Mouse (Mus musculus): ENCODE results near the gene Adtrp. TPM values are rescaled to one million over a fixed set of nuclear protein-coding genes. Genes with fewer than 3 reads are reported as not detected.

Adtrp gene
- total RNA-seq (2022), result 10 to 100 TPM in 2 of 4 experiments, 1 to 10 TPM in 1, under 1 TPM in 1; 0.68 to 28.4 (median 15.2) TPM

- peak; percentile 13 for DNase-seq
Measured at GRCm38 (mm10) chr13:41847516-41848126, at the start of gene Adtrp. Adtrp (minus strand) TSS chr13:41847684.

- no peak for DNase-seq
Measured at GRCm38 (mm10) chr13:41892016-41892415, 44.5 kb upstream of the Adtrp start.

GRCm38 (mm10) chr13:41890618-41891017 lies 43.1 kb upstream of the Adtrp start:
- no peak for DNase-seq

GRCm38 (mm10) chr13:41890111-41890600 lies 42.7 kb upstream of the Adtrp start:
- no peak for DNase-seq

DNA sequence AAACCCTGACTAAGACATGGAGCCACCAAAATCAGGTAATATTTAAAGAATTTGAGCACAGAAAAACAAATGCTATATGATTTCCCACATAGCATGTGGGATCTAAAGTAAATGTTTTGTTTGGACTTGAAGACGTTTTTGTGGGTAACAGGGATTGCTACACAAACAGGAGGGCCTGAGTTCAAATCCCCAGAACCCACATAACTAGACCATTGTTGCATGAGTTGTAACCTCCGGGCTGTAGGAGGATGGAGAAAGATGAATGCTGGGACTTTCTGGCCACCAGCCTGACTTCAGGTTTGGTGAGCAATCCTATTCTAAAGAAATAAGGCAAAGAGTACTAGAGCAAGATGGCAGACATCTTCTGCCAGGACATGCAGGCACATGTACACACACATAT lies 41.2 kb upstream of the Adtrp start:
- DNase-seq, result no peak

GRCm38 (mm10) chr13:41886120-41886519 lies 38.6 kb upstream of the Adtrp start:
- DNase-seq, result no peak

- DNase-seq, result no peak
Measured at GRCm38 (mm10) chr13:41883665-41884291, 36.3 kb upstream of the Adtrp start.

DNA sequence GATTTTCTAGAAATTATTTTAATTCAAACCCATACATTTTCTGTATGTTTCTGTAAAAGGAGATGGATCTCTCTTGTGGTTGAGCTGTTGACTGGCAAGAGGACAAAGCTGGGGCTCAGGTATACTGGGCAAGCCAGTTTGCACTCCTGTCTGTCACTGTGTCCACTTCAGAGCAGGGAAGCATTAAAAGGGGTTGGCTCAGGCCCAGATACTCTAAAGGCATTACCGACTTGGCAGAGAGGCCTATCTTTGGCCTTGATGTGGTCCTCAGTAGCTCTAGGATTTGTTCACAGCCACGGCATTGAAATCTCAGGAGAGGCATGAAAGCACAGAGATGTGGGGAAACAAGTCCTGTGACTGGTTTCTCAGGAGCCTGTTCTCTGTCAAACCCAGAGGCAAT lies 33.7 kb upstream of the Adtrp start:
- DNase-seq, result peak; percentile 69

DNA sequence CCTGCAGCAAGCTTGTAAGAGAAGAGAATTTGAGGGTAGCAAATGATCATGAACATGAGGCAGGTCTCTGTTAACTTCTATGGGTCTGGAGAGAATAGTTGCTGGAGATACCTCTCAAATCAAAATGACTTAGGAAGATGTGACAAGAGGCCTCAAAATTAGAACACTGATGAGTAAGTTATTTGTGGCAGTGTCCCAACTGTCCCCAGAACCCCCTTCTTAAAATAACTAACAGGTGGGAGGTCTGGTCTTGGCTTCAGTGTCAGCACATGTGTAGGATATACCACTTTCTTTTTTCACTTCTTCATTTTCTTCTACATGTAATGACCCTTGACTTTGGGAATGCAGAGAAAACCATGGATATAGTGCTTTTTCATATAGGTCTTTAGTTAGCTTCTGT lies 33.0 kb upstream of the Adtrp start:
- DNase-seq, result no peak

DNA sequence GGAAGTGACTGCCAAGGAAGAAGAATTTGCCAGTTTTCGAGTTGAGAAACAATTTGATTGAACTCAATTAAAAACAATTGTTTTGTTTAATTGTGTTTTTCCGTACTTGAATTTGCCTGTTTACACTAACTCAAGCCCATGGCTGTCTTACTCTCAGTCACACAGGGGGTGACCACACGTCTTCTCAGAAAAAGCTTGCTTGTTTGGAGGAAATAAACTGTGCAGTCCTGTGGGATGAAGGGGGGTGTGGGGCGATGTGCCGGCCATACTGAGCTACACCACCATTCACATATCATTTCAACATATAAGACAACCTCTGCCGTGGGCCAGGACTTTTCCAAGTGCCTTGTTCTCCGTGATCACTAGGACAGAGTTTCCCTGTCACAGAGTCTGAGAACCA lies 25.2 kb upstream of the Adtrp start:
- no peak for DNase-seq

GRCm38 (mm10) chr13:41872161-41872562 lies 24.7 kb upstream of the Adtrp start:
- DNase-seq, result no peak

GRCm38 (mm10) chr13:41867533-41867932 lies 20.0 kb upstream of the Adtrp start:
- no peak for DNase-seq

- DNase-seq, result no peak
Measured at GRCm38 (mm10) chr13:41865575-41865974, 18.1 kb upstream of the Adtrp start.

DNA sequence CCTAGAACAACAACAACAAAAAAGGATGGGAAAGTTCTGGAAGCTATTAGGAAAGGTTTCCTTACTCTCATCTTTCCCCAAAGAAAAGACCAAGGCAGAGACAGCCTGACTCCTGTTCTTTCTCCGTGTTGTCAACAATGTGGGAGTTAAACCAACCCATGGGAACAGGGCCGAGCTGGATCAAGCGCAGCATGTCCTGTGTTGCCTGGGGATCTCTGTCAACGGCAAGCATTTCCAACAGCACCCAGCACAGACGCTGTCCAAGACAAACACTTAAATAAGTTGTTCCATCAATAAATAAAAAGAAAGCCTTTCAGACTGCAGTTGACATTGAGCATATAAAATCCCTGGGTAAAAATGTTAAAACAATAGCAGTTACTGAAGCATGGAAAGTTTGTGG lies 17.6 kb upstream of the Adtrp start:
- no peak for DNase-seq

DNA sequence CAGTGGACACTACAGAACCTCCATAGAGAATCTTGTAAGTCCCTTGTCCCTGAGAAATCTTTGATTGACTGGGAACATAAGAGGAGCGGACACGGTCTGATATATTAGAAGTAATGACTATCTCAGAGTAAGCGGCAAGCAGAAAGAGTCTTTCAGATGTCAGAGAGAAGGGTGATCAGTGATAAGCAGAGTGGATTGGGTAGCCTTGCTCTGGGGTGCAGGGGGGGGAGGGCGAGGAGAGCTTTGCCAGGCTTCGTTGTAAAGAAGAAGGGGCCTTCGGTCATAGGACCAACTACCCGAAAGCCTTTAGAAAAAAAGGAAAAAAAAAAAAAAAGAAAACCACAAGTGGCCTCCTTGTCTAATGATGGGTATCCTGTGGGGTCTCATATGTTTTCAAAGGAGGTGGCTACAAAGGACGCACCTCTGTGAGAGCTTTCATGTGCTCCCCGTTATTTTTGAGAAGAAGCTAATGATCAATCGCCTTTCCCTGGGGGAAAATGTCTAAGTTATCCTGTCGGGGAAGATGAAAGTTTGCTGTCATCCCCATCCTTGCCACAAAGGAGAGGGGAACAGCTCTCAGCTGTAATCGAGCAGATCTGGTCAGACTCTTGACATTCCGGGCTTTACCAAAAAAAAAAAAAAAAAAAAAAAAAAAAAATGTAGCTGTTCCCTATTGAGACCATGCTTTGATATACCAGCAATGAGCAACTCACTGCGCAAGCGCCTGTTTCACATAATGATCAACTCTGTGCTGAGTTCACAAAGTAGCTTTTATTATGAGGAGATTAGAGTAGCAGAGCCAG lies 13.3 kb upstream of the Adtrp start:
- DNase-seq, result no peak

GRCm38 (mm10) chr13:41855206-41856185 lies 8.0 kb upstream of the Adtrp start:
- DNase-seq, result no peak

GRCm38 (mm10) chr13:41850727-41851378 lies 3.4 kb upstream of the Adtrp start:
- no peak for DNase-seq

GRCm38 (mm10) chr13:41846516-41846915 lies 968 bp downstream of the Adtrp start:
- peak; percentile 6 for DNase-seq

DNA sequence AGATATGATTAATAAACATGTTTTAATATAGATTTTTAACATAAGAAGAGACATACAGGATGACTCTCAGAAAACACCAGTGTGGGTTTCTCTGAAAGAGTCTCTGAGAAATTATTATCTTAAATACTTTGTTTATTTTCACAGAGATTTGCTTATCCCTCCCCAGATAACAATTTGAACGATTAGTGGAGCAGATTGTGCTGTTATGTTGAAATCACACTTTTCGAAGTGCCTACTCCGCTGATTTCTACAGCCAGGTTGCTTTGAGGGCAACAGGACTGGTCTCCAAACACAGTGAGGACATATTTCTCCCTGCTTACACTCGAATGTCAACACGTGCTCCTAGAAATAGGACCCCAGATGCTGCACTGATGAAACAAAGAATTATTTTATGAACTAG lies 2.5 kb downstream of the Adtrp start:
- DNase-seq, result no peak

DNA sequence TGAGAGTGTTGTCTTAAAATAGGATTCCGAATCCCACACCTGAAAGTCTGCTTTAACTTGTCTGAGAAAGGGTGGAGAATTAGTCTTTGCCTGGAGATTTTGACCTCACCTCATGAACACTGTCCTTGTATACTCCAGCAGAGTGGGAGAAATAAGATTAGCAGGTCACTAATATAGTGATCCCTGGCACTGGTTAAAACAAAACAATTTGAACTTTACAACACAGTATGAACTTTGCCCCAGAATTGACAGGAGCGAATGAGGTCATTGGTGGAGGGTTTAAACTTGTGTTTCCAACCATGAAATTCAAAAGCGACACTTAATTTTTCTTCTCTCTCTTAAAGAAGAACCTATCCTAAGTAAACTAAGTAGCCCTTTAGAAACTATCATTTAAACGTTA lies 3.4 kb downstream of the Adtrp start:
- no peak for DNase-seq

DNA sequence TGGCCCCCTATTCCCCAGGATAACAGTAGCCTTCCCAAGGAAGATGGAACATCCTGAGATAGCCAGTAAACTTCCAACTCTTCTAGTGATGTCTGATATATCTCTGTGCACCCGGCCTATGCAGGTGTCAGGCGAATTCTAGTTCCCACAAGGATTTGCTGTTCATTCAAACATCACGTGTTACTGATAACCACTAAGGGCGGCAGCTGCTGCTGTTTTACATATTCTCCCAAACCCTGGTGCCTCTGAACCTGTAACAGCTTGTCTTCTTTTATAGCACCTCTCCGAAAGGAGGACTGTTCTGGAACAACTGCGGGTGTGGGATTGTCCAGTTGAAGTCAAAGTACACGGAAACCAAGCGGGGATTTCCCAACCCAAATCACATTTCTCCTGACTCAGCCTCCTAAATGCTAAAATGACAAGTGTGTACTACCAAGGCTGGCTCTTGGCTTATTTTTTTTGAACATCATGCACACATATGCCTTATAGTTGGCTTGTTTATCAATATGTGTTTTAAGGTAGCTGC lies 13.8 kb downstream of the Adtrp start:
- no peak for DNase-seq

Data from adrenal gland, adult 8-10 months (tissue).